Mouse (Mus musculus): ENCODE measurements at regions not wholly inside any gene's neighbourhood (a gene's known extent, or its start where the extent isn't known, plus 50 kb on each side); places are given as distances from the start of the nearest gene placed in this dataset.

- TF ChIP-seq CTCF (IDR thresholded peaks at IDR 0.05; ENCODE audit: low read depth, low read length) (no peak), POLR2A (IDR thresholded peaks at IDR 0.05; ENCODE audit: borderline replicate concordance, low read depth, low read length) (no peak)
Observed at GRCm38 (mm10) chr10:99406764-99407163, 143.7 kb downstream of the Dusp6 start.

All from bone marrow macrophage, adult 2 months (primary cell).